Mouse (Mus musculus) forebrain, embryonic 16.5 days (tissue): ENCODE measurements around the gene Pknox2. TPM values are rescaled to one million over a fixed set of nuclear protein-coding genes. Genes with fewer than 3 reads are reported as not detected.

Source experiments
- ATAC-seq: fragments of 200-750 bp; cut with Nextera tagmentation; 2 replicates; pipeline ENCODE4 v1.8.0; 2017; ENCODE audit warnings: mild to moderate bottlenecking, moderate library complexity
- H3K27ac ChIP-seq: fragments of 300-500 bp; sonication (generic); 2 replicates; pipeline ENCODE4 v1.5.1; 2014; ENCODE audit warnings: low read length, control low read depth
- H3K27me3 ChIP-seq: fragments of 300-500 bp; sonication (generic); replicated peaks from 2 replicates; pipeline ENCODE4 v1.6.1; 2014; ENCODE audit warnings: low read length; ENCODE audit not compliant: control insufficient read depth, insufficient read depth
- H3K36me3 ChIP-seq: fragments of 300-500 bp; sonication (generic); 2 replicates; pipeline ENCODE4 v1.6.1; 2014; ENCODE audit not compliant: control insufficient read depth, insufficient read depth
- H3K4me1 ChIP-seq: fragments of 300-500 bp; sonication (generic); replicated peaks from 2 replicates; pipeline ENCODE4 v1.6.1; 2014; ENCODE audit warnings: low read length; ENCODE audit not compliant: control insufficient read depth, insufficient read depth
- H3K4me2 ChIP-seq: fragments of 300-500 bp; sonication (generic); 2 replicates; pipeline ENCODE4 v1.6.1; 2014; ENCODE audit warnings: mild to moderate bottlenecking, low read length, control low read depth
- H3K4me3 ChIP-seq: fragments of 300-500 bp; sonication (generic); replicated peaks from 2 replicates; pipeline ENCODE4 v1.5.1; 2014; ENCODE audit warnings: mild to moderate bottlenecking, low read length, control low read depth
- H3K9ac ChIP-seq: fragments of 300-500 bp; sonication (generic); replicated peaks from 2 replicates; pipeline ENCODE4 v1.6.1; 2014; ENCODE audit warnings: low read depth, low read length, control low read depth
- H3K9me3 ChIP-seq: fragments of 300-500 bp; sonication (generic); 2 replicates; pipeline ENCODE4 v1.6.1; 2016; ENCODE audit warnings: low read length; ENCODE audit not compliant: control insufficient read depth
- WGBS: fragments of 180-500 bp; shearing (Covaris S2); extraction: QIAGEN DNeasy Blood & Tissue Kit; methylation state at CpG from one replicate; pipeline ENCODE4 v1.1.7; 2014; 5-methylcytosine and 5-hydroxymethylcytosine counted together
- polyA plus RNA-seq: library from polyadenylated mRNA; unstranded; fragments of >200 nt; fragmentation: Nextera tagmentation; extraction: Ambion mirVana; gene quantifications from 2 replicates; pipeline ENCODE4 v1.2.1, GENCODE M21; 2015

The Pknox2 gene
- polyA plus RNA-seq, 1 experiment from 2014 or later: 26.9 TPM

DNA sequence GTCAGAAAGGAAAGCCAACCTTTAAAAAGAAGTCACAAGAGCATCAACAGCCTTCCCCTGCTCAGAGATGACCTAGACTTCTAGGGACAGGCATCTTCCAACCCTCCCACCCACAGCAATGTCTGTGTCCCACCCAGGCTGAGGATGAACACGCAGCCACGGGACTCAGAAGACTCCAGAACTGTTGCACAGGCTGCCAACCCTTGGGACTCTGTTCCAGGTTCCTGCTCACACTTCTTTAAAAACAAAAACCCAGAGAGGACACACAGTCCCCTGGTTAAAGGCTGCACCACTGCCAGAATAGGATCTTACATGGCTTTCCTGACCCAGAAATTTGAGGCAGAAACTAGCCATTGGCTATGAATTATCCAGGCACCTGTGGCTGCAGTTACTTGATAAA is 21.0 kb downstream of the Pknox2 start:
- Histone ChIP-seq H3K4me2 (no peak overlapping the region), H3K36me3 (no peaks in the 10 kb centered on the region), H3K4me3 (no peak overlapping the region), H3K27me3 (no peaks in the 10 kb centered on the region), H3K9ac (no peak overlapping the region), H3K27ac (no peak overlapping the region), H3K9me3 (no peaks in the 10 kb centered on the region), H3K4me1 (peaks cover 22% of the 10 kb centered on the region)
- 81% methylated on average over 2 of the region's 2 CpGs for WGBS
- no peak for ATAC-seq

DNA sequence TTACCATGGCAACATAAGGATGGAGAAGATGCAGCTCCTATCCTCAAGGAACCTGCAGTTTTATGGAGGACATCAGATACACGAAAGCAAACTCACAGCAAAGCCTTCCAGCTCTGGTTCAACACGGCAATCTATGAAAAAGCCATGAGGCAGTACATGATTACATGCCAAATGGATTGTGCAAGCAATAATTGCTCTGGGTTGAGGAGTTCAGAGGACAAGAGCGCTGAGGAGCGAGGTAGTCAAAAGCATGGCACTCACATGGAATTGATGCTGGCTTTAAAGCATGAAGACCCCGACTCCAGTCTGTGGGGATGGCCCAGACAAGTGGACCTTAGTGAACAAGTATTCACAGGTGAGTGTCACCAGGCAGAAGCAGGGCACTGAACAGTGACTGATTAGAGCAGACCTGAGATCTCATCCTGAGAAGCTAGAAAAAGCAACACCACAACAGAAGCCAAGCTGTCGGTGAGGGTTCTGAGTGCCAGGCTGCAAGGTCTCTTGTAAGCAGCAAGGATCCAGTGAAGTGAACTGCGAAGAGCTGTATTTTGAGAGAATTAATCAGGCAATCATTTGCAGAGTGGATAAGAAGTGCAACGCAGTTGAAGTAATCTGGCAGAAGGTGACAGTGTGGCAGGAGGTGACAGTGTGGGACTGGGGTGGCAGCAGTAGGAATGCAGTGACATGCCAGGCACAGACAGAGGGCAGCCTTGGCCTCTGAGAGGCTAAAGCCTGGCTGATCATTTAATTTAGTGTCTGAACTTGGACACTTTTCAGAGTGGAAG is 22.3 kb downstream of the Pknox2 start:
- no peak overlapping the region for H3K4me3 ChIP-seq
- H3K27me3 ChIP-seq: no peaks in the 10 kb centered on the region
- H3K27ac ChIP-seq: no peak overlapping the region
- 68% methylated on average over 8 of the region's 8 CpGs for WGBS
- H3K4me2 ChIP-seq: no peak overlapping the region
- H3K36me3 ChIP-seq: no peaks in the 10 kb centered on the region
- H3K4me1 ChIP-seq: peaks cover 25% of the 10 kb centered on the region
- no peaks in the 10 kb centered on the region for H3K9me3 ChIP-seq
- ATAC-seq: peak; percentile 62; the same call in 1 of the 2 replicates
- H3K9ac ChIP-seq: no peak overlapping the region

DNA sequence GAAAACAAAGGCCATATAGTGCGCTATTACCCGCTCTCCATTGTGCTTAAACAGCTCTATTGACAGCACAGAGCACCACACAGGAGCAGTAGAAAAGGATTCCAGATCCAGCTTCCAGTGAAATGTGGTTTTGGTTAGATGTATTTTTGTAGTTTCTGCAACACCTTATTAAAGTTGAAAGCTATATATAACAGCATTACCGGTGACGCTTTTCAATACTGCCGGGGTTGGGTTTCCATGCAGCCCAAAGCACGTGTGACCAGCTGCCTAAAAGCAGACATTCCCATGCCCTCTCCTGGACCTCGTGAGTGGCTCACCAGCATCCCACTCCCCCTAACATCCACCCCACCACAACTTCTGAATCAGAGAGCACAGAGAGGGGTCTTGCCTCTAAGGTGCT is 23.8 kb downstream of the Pknox2 start:
- no peak overlapping the region for H3K27ac ChIP-seq
- 0 out of 2 replicates have a peak, but pooled peaks have one; percentile 24 for ATAC-seq

DNA sequence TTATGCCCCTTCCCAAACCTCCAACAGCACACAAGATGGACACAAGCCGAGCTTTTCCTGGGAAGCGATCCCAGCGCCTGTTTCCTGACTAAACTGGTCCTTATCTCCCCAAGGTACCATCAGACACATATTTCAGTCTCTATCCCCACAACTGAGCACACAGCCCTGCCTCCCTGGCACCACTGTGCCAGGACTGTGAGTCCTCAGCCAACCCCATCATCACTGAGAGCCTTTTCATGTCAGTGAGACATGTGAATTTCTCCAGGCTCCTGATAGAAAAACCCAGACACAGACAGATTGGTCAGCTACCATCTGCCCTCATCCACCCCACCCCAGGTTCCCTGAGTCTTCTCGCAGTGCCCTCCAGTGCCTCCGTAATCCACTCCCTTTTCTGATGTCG is 24.2 kb downstream of the Pknox2 start:
- H3K9ac ChIP-seq: no peak overlapping the region
- H3K4me1 ChIP-seq: peaks cover 25% of the 10 kb centered on the region
- H3K4me2 ChIP-seq: no peak overlapping the region
- 59% methylated on average over 6 of the region's 6 CpGs for WGBS
- H3K9me3 ChIP-seq: no peaks in the 10 kb centered on the region
- ATAC-seq: 0 out of 2 replicates have a peak, but pooled peaks have one; percentile 23
- no peak overlapping the region for H3K27ac ChIP-seq
- no peaks in the 10 kb centered on the region for H3K27me3 ChIP-seq
- H3K4me3 ChIP-seq: no peak overlapping the region
- no peaks in the 10 kb centered on the region for H3K36me3 ChIP-seq

More for the DNA sequence above, 23.8 kb downstream of the Pknox2 start:
- Histone ChIP-seq H3K9me3 (no peaks in the 10 kb centered on the region), H3K9ac (no peak overlapping the region), H3K4me2 (no peak overlapping the region), H3K27me3 (no peaks in the 10 kb centered on the region), H3K4me1 (peaks cover 25% of the 10 kb centered on the region), H3K36me3 (no peaks in the 10 kb centered on the region), H3K4me3 (no peak overlapping the region)
- 71% methylated on average over 7 of the region's 7 CpGs for WGBS

DNA sequence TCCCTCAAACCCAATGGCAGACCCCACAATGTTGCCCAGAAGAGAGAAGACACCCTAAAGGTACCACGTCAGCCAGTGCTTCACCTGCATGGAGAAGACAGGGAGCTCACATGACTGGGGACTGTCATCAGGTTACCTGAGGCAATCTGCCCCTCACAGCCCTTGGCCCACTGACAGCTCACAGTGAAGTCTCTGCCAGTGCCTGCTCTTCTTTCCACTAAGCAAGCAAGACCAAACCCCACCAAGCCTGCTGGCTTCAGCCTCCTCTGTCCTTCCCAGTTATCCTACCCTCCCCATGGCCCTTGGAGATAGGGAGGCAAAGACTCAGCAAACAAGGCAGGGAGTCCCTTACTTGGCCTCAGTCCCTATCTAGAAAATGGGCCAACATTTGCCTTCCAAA is 24.8 kb downstream of the Pknox2 start:
- no peaks in the 10 kb centered on the region for H3K9me3 ChIP-seq

DNA sequence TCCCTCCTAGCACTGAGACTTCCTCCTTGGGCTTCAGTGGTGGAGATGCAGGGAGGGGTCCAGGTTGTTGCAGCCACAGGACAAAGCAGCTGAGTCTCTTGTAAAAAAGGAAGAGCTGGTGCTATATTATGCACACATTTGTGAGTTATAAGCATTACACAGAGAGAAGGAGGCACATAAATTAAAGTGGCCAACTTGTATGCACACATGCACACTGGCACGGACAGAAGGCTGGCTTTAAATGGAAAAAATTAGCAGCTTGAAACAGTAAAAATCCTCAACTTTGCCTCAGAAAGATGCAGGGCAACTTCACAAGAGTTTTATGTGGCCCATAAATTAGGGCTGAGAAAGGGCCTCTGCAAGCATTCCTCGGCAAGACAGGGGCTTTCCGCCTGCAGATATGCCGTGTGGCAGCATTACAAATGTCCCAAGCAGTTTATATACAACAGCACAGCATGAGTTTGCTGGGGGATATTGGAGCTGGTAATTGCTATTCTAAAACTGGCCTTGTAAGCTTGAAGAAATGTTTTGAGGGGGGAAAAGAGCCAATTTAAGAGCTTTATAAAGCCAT is 25.4 kb downstream of the Pknox2 start:
- no peak for ATAC-seq
- 17% methylated on average over 4 of the region's 4 CpGs for WGBS
- no peaks in the 10 kb centered on the region for H3K9me3 ChIP-seq

More for the DNA sequence above, 24.8 kb downstream of the Pknox2 start:
- no peak overlapping the region for H3K9ac ChIP-seq
- H3K27me3 ChIP-seq: no peaks in the 10 kb centered on the region
- H3K4me2 ChIP-seq: no peak overlapping the region
- H3K27ac ChIP-seq: no peak overlapping the region
- H3K4me3 ChIP-seq: no peak overlapping the region
- 36% methylated on average over 1 of the region's 1 CpGs for WGBS
- H3K4me1 ChIP-seq: peaks cover 25% of the 10 kb centered on the region
- H3K36me3 ChIP-seq: no peaks in the 10 kb centered on the region
- no peak for ATAC-seq

DNA sequence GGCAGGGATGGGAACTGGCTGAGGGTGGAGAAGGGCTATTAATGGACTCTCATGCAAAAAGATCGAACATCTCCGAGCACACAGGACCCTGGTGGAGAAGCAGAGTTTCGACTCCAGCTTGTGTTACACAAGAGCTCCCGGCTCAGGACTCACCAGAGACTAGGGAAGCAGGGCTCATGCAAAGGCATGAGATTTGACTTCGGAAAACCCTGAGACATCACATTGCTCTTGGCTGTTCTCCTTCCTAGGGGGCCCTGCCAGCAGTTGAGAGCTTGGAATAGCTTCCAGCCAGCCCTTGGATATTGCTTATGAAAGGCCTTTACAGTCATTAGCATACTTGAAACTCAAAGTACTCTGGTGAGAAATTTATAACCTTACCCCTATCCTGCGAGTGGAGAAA is 26.4 kb downstream of the Pknox2 start:
- no peak for ATAC-seq
- Histone ChIP-seq H3K27ac (no peak overlapping the region), H3K4me3 (no peak overlapping the region), H3K4me1 (peaks cover 25% of the 10 kb centered on the region), H3K9me3 (no peaks in the 10 kb centered on the region), H3K27me3 (no peaks in the 10 kb centered on the region), H3K36me3 (no peaks in the 10 kb centered on the region), H3K4me2 (no peak overlapping the region), H3K9ac (no peak overlapping the region)
- WGBS: 79% methylated on average over 6 of the region's 6 CpGs

More for the DNA sequence above, 25.4 kb downstream of the Pknox2 start:
- H3K4me3 ChIP-seq: no peak overlapping the region
- H3K36me3 ChIP-seq: no peaks in the 10 kb centered on the region
- H3K9ac ChIP-seq: no peak overlapping the region
- H3K27me3 ChIP-seq: no peaks in the 10 kb centered on the region
- H3K4me2 ChIP-seq: no peak overlapping the region
- no peak overlapping the region for H3K27ac ChIP-seq
- peaks cover 25% of the 10 kb centered on the region for H3K4me1 ChIP-seq

DNA sequence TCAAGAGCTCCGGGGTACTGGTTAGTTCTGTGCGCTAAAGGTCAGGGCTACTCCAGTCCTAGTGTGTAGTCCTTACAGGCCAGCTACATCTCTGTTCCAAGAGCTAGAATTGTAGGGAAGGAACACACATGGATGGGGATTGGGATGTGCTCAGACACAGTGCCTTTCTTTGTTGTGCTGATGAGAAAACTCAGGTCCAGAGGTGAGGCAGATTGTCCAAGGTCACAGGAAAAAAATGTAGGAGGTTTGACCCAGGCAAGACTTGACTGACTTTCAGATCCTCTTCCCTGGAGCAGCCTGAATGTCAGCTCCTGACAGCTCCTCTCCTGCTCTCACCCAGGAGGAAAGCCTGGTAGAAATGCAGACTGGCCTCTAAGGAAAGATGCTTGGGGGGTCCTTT is 29.7 kb downstream of the Pknox2 start:
- Histone ChIP-seq H3K4me2 (no peak overlapping the region), H3K36me3 (no peaks in the 10 kb centered on the region), H3K4me3 (no peak overlapping the region), H3K27me3 (no peaks in the 10 kb centered on the region), H3K9me3 (no peaks in the 10 kb centered on the region), H3K4me1 (peaks cover 19% of the 10 kb centered on the region), H3K27ac (no peak overlapping the region), H3K9ac (no peak overlapping the region)
- no peak for ATAC-seq
- WGBS: 84% methylated on average over 2 of the region's 2 CpGs

DNA sequence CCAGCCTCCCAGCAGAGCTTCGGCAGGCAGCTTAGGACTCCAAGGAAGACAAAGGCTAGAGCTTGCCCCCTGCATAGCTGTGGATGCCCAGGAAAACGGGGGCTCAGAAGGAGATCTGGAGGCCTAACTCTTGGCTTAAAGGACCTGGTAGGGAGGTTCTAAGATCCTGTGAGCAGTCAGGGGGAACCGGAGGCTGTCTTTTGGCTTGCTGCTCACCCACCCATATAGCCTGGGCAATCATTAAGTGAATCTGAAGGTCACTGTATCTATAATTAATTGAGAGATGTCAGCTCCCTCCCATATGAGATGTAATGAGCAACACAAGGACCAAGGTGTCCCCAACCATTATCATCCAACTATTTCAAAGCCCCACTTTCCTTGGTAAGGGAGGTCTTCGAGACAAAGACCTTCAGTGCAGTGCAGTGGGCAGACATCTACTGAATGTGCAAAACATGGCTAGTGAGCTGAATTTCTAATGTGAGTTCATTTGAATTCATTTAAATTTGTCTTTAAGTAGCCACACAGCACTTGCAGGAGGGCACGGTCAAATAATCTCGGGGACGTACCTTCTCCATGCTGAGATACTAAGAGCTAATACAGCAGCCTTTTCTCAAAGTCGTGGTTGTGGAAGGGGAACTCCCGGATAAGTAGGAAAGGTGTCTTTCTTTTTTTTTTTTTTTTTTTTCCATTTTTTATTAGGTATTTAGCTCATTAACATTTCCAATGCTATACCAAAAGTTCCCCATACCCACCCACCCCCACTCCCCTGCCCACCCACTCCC is 30.4 kb downstream of the Pknox2 start:
- 42% methylated on average over 9 of the region's 9 CpGs for WGBS

More for the DNA sequence above, 30.4 kb downstream of the Pknox2 start:
- Histone ChIP-seq H3K27ac (no peak overlapping the region), H3K9me3 (no peaks in the 10 kb centered on the region), H3K4me3 (no peak overlapping the region), H3K9ac (no peak overlapping the region), H3K4me1 (peaks cover 16% of the 10 kb centered on the region), H3K36me3 (no peaks in the 10 kb centered on the region), H3K27me3 (no peaks in the 10 kb centered on the region), H3K4me2 (no peak overlapping the region)
- no peak for ATAC-seq
